Mouse (Mus musculus) CD4-positive, CD25-positive, alpha-beta regulatory T cell, adult 4 months (primary cell): ENCODE measurements around the gene Iah1. TPM values are rescaled to one million over a fixed set of nuclear protein-coding genes. Genes with fewer than 3 reads are reported as not detected.

Experiments
- ATAC-seq: one replicate; pipeline ENCODE4 v1.8.0; 2017
- polyA plus RNA-seq, 2 experiments: library from polyadenylated mRNA; unstranded; fragments of 100-300 nt; shearing (Covaris generic); gene quantifications; one replicate each; pipeline ENCODE4 v1.2.1; 2017

Gene Iah1
- polyA plus RNA-seq, 2 experiments from 2014 or later: 45.9 to 50.2 TPM

DNA sequence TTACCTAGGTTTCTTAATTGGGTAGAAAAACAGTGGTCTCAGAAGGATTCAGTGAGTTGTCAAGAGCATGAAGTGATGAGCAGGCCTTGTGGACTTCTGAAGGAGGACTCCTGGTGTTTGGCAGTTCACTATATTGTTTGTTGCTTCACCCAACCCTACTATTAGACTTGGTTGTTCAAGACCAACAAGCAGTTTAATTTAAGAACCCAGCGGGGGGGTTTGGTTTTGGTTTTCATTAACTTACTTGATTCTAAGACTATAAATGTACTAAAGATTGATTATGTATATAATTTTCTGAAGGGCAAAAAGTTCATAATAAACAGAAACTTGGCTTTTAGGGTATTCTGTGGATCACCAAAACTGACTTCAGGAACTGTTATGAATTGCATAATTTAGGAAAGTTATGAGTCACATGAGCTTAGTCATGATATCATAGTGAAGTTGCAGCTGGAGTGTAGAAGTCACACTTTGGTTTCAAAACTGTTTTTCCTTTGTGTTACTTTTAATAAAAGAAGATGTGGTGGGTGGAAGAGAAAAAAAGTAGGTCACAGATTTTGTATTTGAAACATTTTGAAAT, 53.9 kb downstream of the Iah1 start:
- ATAC-seq: no peak

DNA sequence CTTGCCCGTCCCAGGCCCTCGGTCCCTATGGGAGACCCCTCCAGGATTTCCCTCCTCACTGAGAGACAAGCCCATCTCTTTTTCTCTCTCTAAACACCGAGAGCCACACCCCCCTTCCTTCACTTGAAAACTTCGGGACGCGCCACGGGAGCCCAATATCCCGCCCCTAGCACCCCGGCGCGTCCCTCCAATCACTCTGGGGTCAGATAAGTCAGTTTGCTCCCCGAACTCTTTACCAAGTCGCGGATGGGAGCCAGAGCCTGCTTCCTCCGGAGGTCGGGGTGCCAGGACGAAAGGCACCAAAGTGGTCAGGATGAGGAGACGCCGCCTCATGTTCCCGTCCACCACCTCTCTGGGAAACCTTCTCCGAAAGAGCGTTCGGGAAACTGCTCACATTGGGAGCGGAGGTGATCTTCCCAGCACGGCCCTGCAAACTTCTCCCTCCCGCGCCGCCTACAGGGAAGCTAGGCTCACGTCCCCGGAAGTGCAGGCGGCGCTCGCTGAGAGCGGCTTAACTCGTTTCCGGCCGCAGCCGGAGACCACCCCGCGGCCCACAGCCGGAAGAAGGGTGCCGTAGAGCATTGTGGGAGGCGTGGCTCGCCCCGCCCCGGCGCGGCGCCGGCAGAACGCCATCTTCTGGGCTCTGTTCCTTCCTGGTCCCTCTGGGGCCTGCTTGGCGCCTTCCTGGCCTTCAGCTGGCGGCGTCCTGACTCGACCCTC, 57.1 kb downstream of the Iah1 start, which contains the start of gene Adam17:
TSS of gene Adam17 (minus strand) at position 533 of the 720 bp plus-strand sequence.
- peak; percentile 94 for ATAC-seq

Other genes with a start within 250 kb of the Iah1 start
- gene Cpsf3, start 31.0 kb upstream of the Iah1 start, polyA plus RNA-seq: 100 to 1,000 TPM; 139 to 163 TPM
- gene Itgb1bp1, start 30.1 kb upstream of the Iah1 start, polyA plus RNA-seq: 10 to 100 TPM; 68.6 to 70.5 TPM
- gene Adam17, start 57.2 kb downstream of the Iah1 start, polyA plus RNA-seq: 10 to 100 TPM; 49.8 to 50.7 TPM
- 100 to 1,000 TPM; 210 to 222 TPM for gene Ywhaq, start 101.2 kb downstream of the Iah1 start, polyA plus RNA-seq